Mouse (Mus musculus): ENCODE results near the gene Ralgapa2. TPM values are rescaled to one million over a fixed set of nuclear protein-coding genes. Genes with fewer than 3 reads are reported as not detected.

The Ralgapa2 gene
- polyA plus RNA-seq, 1 experiment from 2014 or later, result 8.7 TPM

DNA sequence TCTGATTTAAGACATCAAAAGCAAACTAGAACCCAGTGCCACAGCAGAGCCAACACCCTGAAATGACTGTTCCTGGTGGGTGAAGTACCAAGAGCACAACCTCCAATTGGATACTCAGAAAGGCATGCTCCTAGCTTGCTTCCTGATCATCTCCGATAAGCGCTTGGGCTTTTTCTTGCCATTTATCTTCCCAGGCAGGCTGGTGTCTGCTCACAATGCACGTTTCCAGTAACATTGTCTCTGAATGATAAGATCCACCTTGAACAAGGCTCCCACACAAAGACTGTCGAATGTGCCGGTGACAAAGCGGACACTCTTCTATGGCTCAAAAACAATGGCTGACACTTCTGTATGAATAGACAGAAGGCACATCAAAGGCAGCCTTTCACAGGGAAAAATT, 230.8 kb downstream of the Ralgapa2 start:
- Histone ChIP-seq H3K27ac (ENCODE audit: low read depth) (no peak overlapping the region), H3K36me3 (ENCODE audit: insufficient read depth) (no peaks in the 10 kb centered on the region), H3K4me1 (ENCODE audit: insufficient read depth) (no peaks in the 10 kb centered on the region), H3K27me3 (ENCODE audit: insufficient read depth, low read length) (no peaks in the 10 kb centered on the region), H3K9ac (no peak overlapping the region), H3K9me3 (ENCODE audit: low read depth, low read length) (no peaks in the 10 kb centered on the region), H3K4me2 (no peak overlapping the region), H3K4me3 (ENCODE audit: low read depth, low read length) (no peak overlapping the region)
- TF ChIP-seq CTCF (IDR thresholded peaks at IDR 0.05; ENCODE audit: low read depth), result no peak
- ATAC-seq (ENCODE audit: insufficient read depth) (no peak), DNase-seq (no peak)
- 63% methylated on average over 6 of the region's 6 CpGs for WGBS

DNA sequence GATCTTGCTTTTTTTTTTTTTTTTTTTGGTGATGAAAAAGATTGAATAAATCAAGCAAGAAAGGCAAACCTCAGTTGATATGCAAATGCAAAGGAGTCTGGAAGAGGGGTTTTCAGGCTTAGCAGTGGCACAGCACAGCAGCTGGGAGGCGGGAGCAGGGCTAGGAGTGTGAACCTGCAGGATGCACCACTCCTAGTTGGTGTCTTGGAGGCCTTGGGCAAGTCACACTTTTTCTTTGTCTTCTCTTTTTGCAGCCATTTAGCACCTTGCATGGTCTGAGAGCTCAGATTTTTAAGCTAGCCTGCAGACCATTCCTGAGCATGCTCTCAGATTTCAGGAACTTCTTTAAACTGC, 231.2 kb downstream of the Ralgapa2 start:
- H3K4me2 ChIP-seq, result no peak overlapping the region
- WGBS, result 70% methylated on average over 1 of the region's 1 CpGs
- no peaks in the 10 kb centered on the region for H3K27me3 ChIP-seq (ENCODE audit: insufficient read depth, low read length)
- H3K9ac ChIP-seq, result no peak overlapping the region
- H3K36me3 ChIP-seq (ENCODE audit: insufficient read depth), result no peaks in the 10 kb centered on the region
- no peaks in the 10 kb centered on the region for H3K4me1 ChIP-seq (ENCODE audit: insufficient read depth)
- H3K9me3 ChIP-seq (ENCODE audit: low read depth, low read length), result no peaks in the 10 kb centered on the region
- no peak overlapping the region for H3K27ac ChIP-seq (ENCODE audit: low read depth)
- ATAC-seq (ENCODE audit: insufficient read depth) (no peak), DNase-seq (no peak)
- no peak for TF ChIP-seq CTCF (IDR thresholded peaks at IDR 0.05; ENCODE audit: low read depth)
- no peak overlapping the region for H3K4me3 ChIP-seq (ENCODE audit: low read depth, low read length)

DNA sequence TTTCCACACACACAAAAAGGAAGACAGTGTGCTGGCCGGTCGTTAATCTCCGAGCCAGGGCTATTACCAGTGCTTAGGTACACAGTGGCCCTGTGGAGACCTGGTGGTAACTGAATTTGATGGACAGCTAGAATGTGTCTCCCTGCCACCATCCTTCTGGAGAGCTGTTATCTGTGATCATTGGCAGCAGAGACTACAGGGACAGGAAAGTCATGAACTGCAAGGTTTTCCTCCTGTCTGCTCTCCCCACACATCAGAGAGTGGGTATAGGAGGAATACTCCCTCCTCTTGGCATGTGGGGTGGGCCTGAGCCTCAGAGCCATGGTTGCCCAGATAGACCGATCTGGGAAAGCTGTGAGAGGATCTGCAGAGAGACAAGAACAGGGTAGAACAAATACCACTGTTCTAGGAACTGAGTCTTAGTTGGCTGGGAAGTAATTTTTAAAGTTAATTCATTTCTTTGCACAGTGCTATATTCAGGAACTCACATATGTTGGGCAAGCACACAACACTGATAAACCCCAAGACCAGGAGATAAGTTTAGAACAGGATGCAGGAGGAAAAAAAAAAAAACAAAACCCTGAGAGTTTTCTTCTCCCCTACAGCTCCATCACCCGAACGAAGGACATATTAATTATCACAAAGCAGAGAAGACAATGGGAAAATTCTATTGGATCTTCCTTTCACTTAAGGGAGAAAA, 231.8 kb downstream of the Ralgapa2 start:
- H3K9ac ChIP-seq, result no peak overlapping the region
- no peak for TF ChIP-seq CTCF (IDR thresholded peaks at IDR 0.05; ENCODE audit: low read depth)
- H3K4me1 ChIP-seq (ENCODE audit: insufficient read depth), result no peaks in the 10 kb centered on the region
- no peak overlapping the region for H3K4me3 ChIP-seq (ENCODE audit: low read depth, low read length)
- no peaks in the 10 kb centered on the region for H3K9me3 ChIP-seq (ENCODE audit: low read depth, low read length)
- no peak overlapping the region for H3K27ac ChIP-seq (ENCODE audit: low read depth)
- H3K36me3 ChIP-seq (ENCODE audit: insufficient read depth), result no peaks in the 10 kb centered on the region
- DNase-seq, result no peak
- no peak for ATAC-seq (ENCODE audit: insufficient read depth)
- WGBS, result 47% methylated on average over 6 of the region's 6 CpGs
- no peaks in the 10 kb centered on the region for H3K27me3 ChIP-seq (ENCODE audit: insufficient read depth, low read length)
- no peak overlapping the region for H3K4me2 ChIP-seq

DNA sequence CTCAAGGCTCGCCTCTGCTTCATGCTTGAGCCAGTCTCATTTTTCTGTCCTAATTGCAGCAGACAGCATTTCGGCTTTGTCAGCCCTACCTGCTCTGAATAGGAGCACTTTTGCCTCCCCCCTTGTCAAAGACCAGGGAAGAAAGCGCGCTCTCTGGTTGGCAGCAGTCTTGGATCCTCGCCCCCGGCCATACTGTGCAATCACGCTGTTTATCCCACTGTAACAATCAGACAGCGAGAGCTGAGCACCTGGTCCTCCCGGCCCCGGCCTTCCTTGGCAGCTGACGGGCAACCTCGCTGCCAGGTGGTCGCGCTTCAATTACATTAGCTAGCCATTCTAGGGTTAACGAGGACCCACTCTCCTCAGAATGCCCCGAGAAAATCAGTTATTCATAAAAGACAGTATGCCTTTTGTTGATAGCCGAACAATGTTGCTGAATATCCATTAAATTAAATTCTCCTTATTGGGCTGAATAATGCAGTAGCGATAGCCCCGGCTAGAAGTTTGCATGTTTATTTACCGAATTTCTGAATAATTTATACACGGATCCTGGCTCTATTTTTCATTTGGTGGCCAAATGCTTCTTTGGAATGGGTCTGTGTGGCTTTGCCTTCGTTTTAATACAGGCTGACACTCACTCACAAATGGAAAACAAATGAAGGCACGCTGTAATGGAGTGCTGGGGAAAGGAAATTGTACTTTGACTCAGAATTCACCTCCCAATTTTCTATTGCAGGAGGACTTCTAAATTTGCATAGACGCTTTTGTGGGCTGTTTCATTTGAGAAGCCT, 232.5 kb downstream of the Ralgapa2 start:
- TF ChIP-seq CTCF (IDR thresholded peaks at IDR 0.05; ENCODE audit: low read depth), result no peak
- Histone ChIP-seq H3K4me2 (no peak overlapping the region), H3K36me3 (ENCODE audit: insufficient read depth) (no peaks in the 10 kb centered on the region), H3K4me1 (ENCODE audit: insufficient read depth) (no peaks in the 10 kb centered on the region), H3K27me3 (ENCODE audit: insufficient read depth, low read length) (no peaks in the 10 kb centered on the region), H3K4me3 (ENCODE audit: low read depth, low read length) (no peak overlapping the region), H3K27ac (ENCODE audit: low read depth) (no peak overlapping the region), H3K9ac (no peak overlapping the region), H3K9me3 (ENCODE audit: low read depth, low read length) (no peaks in the 10 kb centered on the region)
- ATAC-seq (ENCODE audit: insufficient read depth), result no peak
- 67% methylated on average over 24 of the region's 24 CpGs for WGBS
- no peak for DNase-seq

DNA sequence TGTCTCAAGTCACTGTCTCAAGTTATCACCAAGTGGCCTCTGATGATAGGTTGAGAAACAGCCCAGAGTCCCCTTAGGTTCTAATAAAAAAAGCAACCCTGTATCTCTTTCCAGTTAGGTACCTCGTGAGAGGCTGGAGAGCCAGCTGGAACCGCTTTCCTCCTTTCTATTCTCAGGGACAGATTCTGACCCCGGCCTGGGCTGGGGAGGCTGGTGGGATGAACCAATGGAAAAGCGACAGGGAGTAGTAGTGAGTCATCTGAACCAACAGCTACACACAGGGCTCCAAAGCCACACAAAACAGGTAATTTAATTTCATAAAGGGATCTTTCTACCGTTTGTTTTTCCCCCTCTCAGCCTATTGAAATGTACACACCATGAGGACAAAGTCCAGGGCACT, 233.8 kb downstream of the Ralgapa2 start:
- no peaks in the 10 kb centered on the region for H3K36me3 ChIP-seq (ENCODE audit: insufficient read depth)
- TF ChIP-seq CTCF (IDR thresholded peaks at IDR 0.05; ENCODE audit: low read depth), result no peak
- no peak overlapping the region for H3K4me3 ChIP-seq (ENCODE audit: low read depth, low read length)
- H3K27ac ChIP-seq (ENCODE audit: low read depth), result no peak overlapping the region
- H3K9me3 ChIP-seq (ENCODE audit: low read depth, low read length), result no peaks in the 10 kb centered on the region
- H3K4me2 ChIP-seq, result no peak overlapping the region
- 51% methylated on average over 5 of the region's 5 CpGs for WGBS
- H3K9ac ChIP-seq, result no peak overlapping the region
- H3K27me3 ChIP-seq (ENCODE audit: insufficient read depth, low read length), result no peaks in the 10 kb centered on the region
- DNase-seq (no peak), ATAC-seq (ENCODE audit: insufficient read depth) (no peak; the same call in 1 of the 2 replicates)
- no peaks in the 10 kb centered on the region for H3K4me1 ChIP-seq (ENCODE audit: insufficient read depth)

DNA sequence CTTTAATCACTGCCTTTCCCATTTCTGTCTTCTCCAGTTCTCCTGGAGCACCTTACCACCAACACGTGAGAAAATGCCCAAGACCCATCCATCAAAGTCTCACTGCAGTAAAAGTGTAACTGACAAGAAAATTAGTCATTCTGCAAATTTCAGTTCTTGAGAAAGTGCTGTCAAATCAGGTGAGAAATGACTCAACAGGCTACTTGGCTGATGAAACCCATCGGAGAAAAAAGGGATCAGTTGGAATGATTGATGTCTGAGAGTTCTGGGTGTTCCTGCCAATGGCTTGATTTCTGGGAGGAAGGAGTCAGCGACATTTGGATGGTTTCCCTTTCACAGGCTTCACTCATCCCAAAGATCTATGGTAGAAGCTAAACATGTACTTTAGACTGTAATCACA, 245.6 kb downstream of the Ralgapa2 start:
- no peak overlapping the region for H3K9ac ChIP-seq

DNA sequence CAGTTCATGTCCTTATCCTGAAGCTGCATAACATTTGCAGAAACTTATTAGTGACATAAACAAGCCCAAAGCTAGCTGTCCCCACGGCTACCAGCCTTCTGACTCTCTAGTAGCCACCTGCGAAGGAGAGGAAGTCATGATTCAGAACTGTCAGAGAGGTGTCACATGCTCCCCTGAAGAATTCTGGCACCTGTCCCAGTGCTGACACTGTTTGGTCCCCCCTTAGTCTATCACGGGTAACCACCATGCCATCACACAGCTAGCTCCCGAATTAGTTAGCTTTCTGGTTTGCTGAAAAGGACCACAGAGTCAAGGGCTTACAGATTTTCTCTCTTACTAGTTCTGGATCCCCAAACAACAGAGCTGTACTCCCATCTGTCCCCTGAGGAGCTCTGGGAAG, 247.1 kb downstream of the Ralgapa2 start:
- ATAC-seq (ENCODE audit: insufficient read depth) (no peak), DNase-seq (no peak)
- TF ChIP-seq CTCF (IDR thresholded peaks at IDR 0.05; ENCODE audit: low read depth), result no peak
- H3K4me1 ChIP-seq (ENCODE audit: insufficient read depth), result no peaks in the 10 kb centered on the region
- no peak overlapping the region for H3K4me3 ChIP-seq (ENCODE audit: low read depth, low read length)
- H3K9ac ChIP-seq, result no peak overlapping the region
- 43% methylated on average over 4 of the region's 4 CpGs for WGBS
- no peak overlapping the region for H3K4me2 ChIP-seq
- H3K9me3 ChIP-seq (ENCODE audit: low read depth, low read length), result no peaks in the 10 kb centered on the region
- no peaks in the 10 kb centered on the region for H3K36me3 ChIP-seq (ENCODE audit: insufficient read depth)
- no peak overlapping the region for H3K27ac ChIP-seq (ENCODE audit: low read depth)
- H3K27me3 ChIP-seq (ENCODE audit: insufficient read depth, low read length), result no peaks in the 10 kb centered on the region

More for the DNA sequence above, 245.6 kb downstream of the Ralgapa2 start:
- H3K36me3 ChIP-seq (ENCODE audit: insufficient read depth), result no peaks in the 10 kb centered on the region
- ATAC-seq (ENCODE audit: insufficient read depth), result no peak
- no peak overlapping the region for H3K4me2 ChIP-seq
- no peaks in the 10 kb centered on the region for H3K9me3 ChIP-seq (ENCODE audit: low read depth, low read length)
- no peaks in the 10 kb centered on the region for H3K27me3 ChIP-seq (ENCODE audit: insufficient read depth, low read length)
- no peak overlapping the region for H3K4me3 ChIP-seq (ENCODE audit: low read depth, low read length)
- no peak for DNase-seq
- no peak for TF ChIP-seq CTCF (IDR thresholded peaks at IDR 0.05; ENCODE audit: low read depth)
- WGBS, result 52% methylated on average over 3 of the region's 3 CpGs
- no peak overlapping the region for H3K27ac ChIP-seq (ENCODE audit: low read depth)
- H3K4me1 ChIP-seq (ENCODE audit: insufficient read depth), result no peaks in the 10 kb centered on the region
